In genomic region chr9:119430311-119430710, GRCm38 (mm10) we compare ENCODE assay signal across 9 mouse cellular contexts. TPM values are rescaled to one million over a fixed set of nuclear protein-coding genes. Genes with fewer than 3 reads are reported as not detected.
DNase-seq lines count a peak whose midpoint lies in the region; ATAC-seq and TF ChIP-seq lines count a peak whose summit lies in the region.
"Had no signal": no experiment of that assay in that cellular context is flagged by ENCODE, and none has a peak within 500 bp of the region (broad histone marks: within the 10 kb centered on the region; RNA-seq: fewer than 3 reads in every experiment).

No protein-coding gene starts in this region.

- H3K9ac ChIP-seq in hindbrain, postnatal 0 days (replicated peaks; ENCODE audit: low read length) = no peak overlapping the region
- H3K9ac ChIP-seq: limb, embryonic 15.5 days had no signal

- peak; percentile 96 for TF ChIP-seq CTCF in hindbrain, postnatal 0 days (IDR thresholded peaks at IDR 0.05; ENCODE audit: low read depth)

- H3K27me3 ChIP-seq in hindbrain, postnatal 0 days (ENCODE audit: insufficient read depth, low read length) = no peaks in the 10 kb centered on the region
- H3K27me3 ChIP-seq: limb, embryonic 15.5 days had no signal

- H3K36me3 ChIP-seq in hindbrain, postnatal 0 days (ENCODE audit: insufficient read depth, low read length) = peaks cover 37% of the 10 kb centered on the region

- peak; percentile 72 for ATAC-seq in hindbrain, postnatal 0 days
- peak; percentile 93 for ATAC-seq in megakaryocyte progenitor cell, adult 5-6 weeks (replicated peaks; ENCODE audit: poor library complexity)
- ATAC-seq in erythroblast, adult 5-6 weeks (replicated peaks; ENCODE audit: low FRiP score, poor library complexity, severe bottlenecking) = no peak

- H3K4me3 ChIP-seq in hindbrain, postnatal 0 days (ENCODE audit: low read length) = no peak overlapping the region
- H3K4me3 ChIP-seq: limb, embryonic 15.5 days had no signal

- H3K9me3 ChIP-seq in hindbrain, postnatal 0 days (ENCODE audit: low read length) = no peaks in the 10 kb centered on the region
- H3K9me3 ChIP-seq: limb, embryonic 15.5 days had no signal

- H3K4me1 ChIP-seq in hindbrain, postnatal 0 days (ENCODE audit: insufficient read depth, low read length) = peaks cover 8% of the 10 kb centered on the region

- peak; percentile 83 for DNase-seq in R1 (ENCODE audit: low read depth, low spot score)
- DNase-seq in cerebellum, postnatal 10 days = peak; percentile 93
- DNase-seq in frontal cortex, postnatal 36 days (ENCODE audit: low spot score in 2 of 2) = peak; percentile 68 to 85
- DNase-seq in hindbrain, postnatal 0 days (ENCODE audit: low spot score) = peak; percentile 91
- peak; percentile 83 to 84 for DNase-seq in left cerebral cortex, adult 18-20 months (ENCODE audit: low spot score in 2 of 2)
- peak; percentile 64 to 74 for DNase-seq in right cerebral cortex, postnatal 36 days (ENCODE audit: low spot score in 2 of 2)

- H3K4me2 ChIP-seq in hindbrain, postnatal 0 days (ENCODE audit: low read depth, low read length) = no peak overlapping the region
- H3K4me2 ChIP-seq: limb, embryonic 15.5 days had no signal

- 55% methylated on average over 7 of the region's 7 CpGs for WGBS in hindbrain, postnatal 0 days

- H3K27ac ChIP-seq in hindbrain, postnatal 0 days = no peak overlapping the region
- H3K27ac ChIP-seq: limb, embryonic 15.5 days had no signal

RNA-seq across cellular contexts. Expression of gene Exog, which starts 14.4 kb away (rescaled TPM):
- total RNA-seq in hindbrain, postnatal 0 days (2014; rRNA removed) = 16.6 and 19.4 TPM in 2 replicates
- 30.1 and 30.6 TPM in 2 replicates for polyA plus RNA-seq in hindbrain, postnatal 0 days (2015; fragmentation: Nextera tagmentation; extraction: Ambion mirVana)
- 10 to 100 TPM; 23.7 to 24.8 TPM for total RNA-seq in left cerebral cortex, adult 18-20 months (2021)
- 8.7 and 10.2 TPM in 2 replicates for total RNA-seq in megakaryocyte progenitor cell, adult 5-6 weeks (2015)
- total RNA-seq in megakaryocyte progenitor cell, adult 5-6 weeks (2017) = 5.1 and 5.2 TPM in 2 replicates
- total RNA-seq in erythroblast, adult 5-6 weeks (2015; ENCODE audit: low replicate concordance) = 1.5 TPM in 2 replicates
- 0.70 and 0.77 TPM in 2 replicates for total RNA-seq in erythroblast, adult 5-6 weeks (2017; ENCODE audit: low replicate concordance)

RNA-seq across cellular contexts. Expression of gene Acvr2b, which starts 28.4 kb away (rescaled TPM):
- 24.3 and 38.0 TPM in 2 replicates for total RNA-seq in hindbrain, postnatal 0 days (2014; rRNA removed)
- 21.8 and 28.2 TPM in 2 replicates for polyA plus RNA-seq in hindbrain, postnatal 0 days (2015; fragmentation: Nextera tagmentation; extraction: Ambion mirVana)
- total RNA-seq in left cerebral cortex, adult 18-20 months (2021) = 10 to 100 TPM; 15.5 to 16.4 TPM
- total RNA-seq in megakaryocyte progenitor cell, adult 5-6 weeks (2015) = 1.2 TPM in 2 replicates
- total RNA-seq in megakaryocyte progenitor cell, adult 5-6 weeks (2017) = 0.68 and 1.2 TPM in 2 replicates
- total RNA-seq in erythroblast, adult 5-6 weeks (2015; ENCODE audit: low replicate concordance) = not detected in 2 replicates
- total RNA-seq in erythroblast, adult 5-6 weeks (2017; ENCODE audit: low replicate concordance) = 1.3 TPM in 1 of 2 replicates, not detected in the other

Comparison
In these comparisons a context has a peak if more than half of its experiments do, and no peak if none do; other contexts are left out.
1. RNA of gene Acvr2b, which starts 28.4 kb away (total RNA-seq): 24.3 to 38.0 TPM in hindbrain, postnatal 0 days and 15.5 to 16.4 TPM in left cerebral cortex, adult 18-20 months; 0.68 to 1.2 TPM in megakaryocyte progenitor cell, adult 5-6 weeks and 1.3 TPM in erythroblast, adult 5-6 weeks; every median in the first group is over 4 times any median in the second.
2. Peak in every context shown above with its lines, with median percentiles within 50 percentile points of each other: DNase-seq.